Mouse (Mus musculus): Measurements from ENCODE around the gene Atp6v0a1. TPM values are rescaled to one million over a fixed set of nuclear protein-coding genes. Genes with fewer than 3 reads are reported as not detected.
A peak's percentile ranks its signal among the peaks of the same experiment; 100 is the strongest.

The Atp6v0a1 gene
- polyA plus RNA-seq, 1 experiment from 2014 or later: 62.1 TPM

- Histone ChIP-seq H3K4me2 (replicated peaks; ENCODE audit: low read depth) (no peak overlapping the region), H3K9ac (ENCODE audit: low read depth, low read length) (no peak overlapping the region), H3K36me3 (ENCODE audit: control insufficient read depth, insufficient read depth) (0 out of 2 replicates have a peak, but pooled peaks cover 16% of the 10 kb centered on the region), H3K27ac (ENCODE audit: low read depth, low read length) (no peak overlapping the region), H3K4me3 (ENCODE audit: low read depth, low read length) (no peak overlapping the region), H3K9me3 (ENCODE audit: control insufficient read depth) (no peaks in the 10 kb centered on the region), H3K27me3 (replicated peaks; ENCODE audit: control insufficient read depth, insufficient read depth, low read length) (no peaks in the 10 kb centered on the region), H3K4me1 (replicated peaks; ENCODE audit: control insufficient read depth, insufficient read depth, low read length) (peaks cover 15% of the 10 kb centered on the region)
- no peak for TF ChIP-seq CTCF (IDR thresholded peaks at IDR 0.05; ENCODE audit: low read depth)
- 54% methylated on average over 14 of the region's 14 CpGs for WGBS
- ATAC-seq: no peak
Measured at GRCm38 (mm10) chr11:101055418-101055817, 46.2 kb downstream of the Atp6v0a1 start.

DNA sequence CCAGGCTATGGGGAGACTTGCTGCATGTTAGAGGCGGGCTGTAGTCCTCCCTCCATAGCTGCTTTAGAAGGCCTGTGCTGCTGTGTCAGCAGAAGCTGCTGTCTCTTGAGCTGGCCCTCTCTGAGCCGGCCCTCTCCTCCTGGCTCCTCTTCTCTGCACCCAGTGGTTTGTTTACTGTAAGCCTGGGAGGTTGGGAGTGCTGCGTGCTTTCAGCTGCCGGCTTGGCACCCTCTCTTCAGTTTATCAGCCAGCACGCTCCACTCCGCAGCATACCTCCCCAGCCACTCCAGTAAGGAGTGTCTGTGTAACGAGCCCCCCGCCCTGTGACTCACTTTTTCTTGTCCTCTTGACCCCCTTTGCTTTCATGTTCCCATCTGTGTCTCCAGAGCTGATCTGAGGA lies 47.6 kb downstream of the Atp6v0a1 start:
- Histone ChIP-seq H3K9ac (ENCODE audit: low read depth, low read length) (peak overlapping the region; percentile 26; the same call in 1 of the 2 replicates), H3K36me3 (ENCODE audit: control insufficient read depth, insufficient read depth) (peaks cover 15% of the 10 kb centered on the region; the same call in 1 of the 2 replicates), H3K4me3 (ENCODE audit: low read depth, low read length) (no peak overlapping the region), H3K4me1 (replicated peaks; ENCODE audit: control insufficient read depth, insufficient read depth, low read length) (peaks cover 15% of the 10 kb centered on the region), H3K27ac (ENCODE audit: low read depth, low read length) (peak overlapping the region; percentile 71), H3K9me3 (ENCODE audit: control insufficient read depth) (no peaks in the 10 kb centered on the region), H3K4me2 (replicated peaks; ENCODE audit: low read depth) (no peak overlapping the region), H3K27me3 (replicated peaks; ENCODE audit: control insufficient read depth, insufficient read depth, low read length) (no peaks in the 10 kb centered on the region)
- WGBS: 14% methylated on average over 8 of the region's 8 CpGs
- peak; percentile 16; the same call in 1 of the 2 replicates for ATAC-seq
- no peak for TF ChIP-seq CTCF (IDR thresholded peaks at IDR 0.05; ENCODE audit: low read depth)

DNA sequence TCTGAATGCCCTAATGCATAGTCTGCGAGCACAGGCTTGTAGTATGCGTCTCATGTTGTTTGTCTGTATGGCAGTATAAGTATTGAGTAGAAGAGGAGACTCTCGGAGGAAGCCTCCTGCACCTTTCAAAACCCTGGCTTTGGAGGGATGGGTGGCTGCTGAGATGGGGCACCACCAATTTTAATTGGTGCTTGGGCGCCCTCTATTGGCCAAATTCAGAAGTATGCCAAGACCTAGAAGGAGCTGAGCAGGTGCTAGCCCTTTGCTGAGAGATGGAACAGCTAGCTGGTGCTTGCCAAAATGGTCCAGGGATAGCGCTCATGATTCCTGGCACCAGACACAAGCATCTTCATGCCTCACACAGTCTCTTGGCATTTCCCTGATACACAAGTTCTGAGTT lies 48.6 kb downstream of the Atp6v0a1 start:
- ATAC-seq: no peak
- Histone ChIP-seq H3K27me3 (replicated peaks; ENCODE audit: control insufficient read depth, insufficient read depth, low read length) (no peaks in the 10 kb centered on the region), H3K9ac (ENCODE audit: low read depth, low read length) (no peak overlapping the region), H3K36me3 (ENCODE audit: control insufficient read depth, insufficient read depth) (peaks cover 18% of the 10 kb centered on the region), H3K4me2 (replicated peaks; ENCODE audit: low read depth) (no peak overlapping the region), H3K4me3 (ENCODE audit: low read depth, low read length) (no peak overlapping the region), H3K27ac (ENCODE audit: low read depth, low read length) (no peak overlapping the region), H3K4me1 (replicated peaks; ENCODE audit: control insufficient read depth, insufficient read depth, low read length) (peaks cover 16% of the 10 kb centered on the region), H3K9me3 (ENCODE audit: control insufficient read depth) (no peaks in the 10 kb centered on the region)
- WGBS: 23% methylated on average over 5 of the region's 5 CpGs
- TF ChIP-seq CTCF (IDR thresholded peaks at IDR 0.05; ENCODE audit: low read depth): peak; percentile 89

GRCm38 (mm10) chr11:101058726-101059125 lies 49.5 kb downstream of the Atp6v0a1 start:
- H3K9ac ChIP-seq (ENCODE audit: low read depth, low read length): no peak overlapping the region

GRCm38 (mm10) chr11:101059473-101059872 lies 50.2 kb downstream of the Atp6v0a1 start:
- Histone ChIP-seq H3K36me3 (ENCODE audit: control insufficient read depth, insufficient read depth) (peaks cover 18% of the 10 kb centered on the region), H3K4me3 (ENCODE audit: low read depth, low read length) (no peak overlapping the region), H3K4me2 (replicated peaks; ENCODE audit: low read depth) (no peak overlapping the region), H3K4me1 (replicated peaks; ENCODE audit: control insufficient read depth, insufficient read depth, low read length) (peaks cover 27% of the 10 kb centered on the region), H3K27ac (ENCODE audit: low read depth, low read length) (peak overlapping the region; percentile 71), H3K9me3 (ENCODE audit: control insufficient read depth) (no peaks in the 10 kb centered on the region), H3K9ac (ENCODE audit: low read depth, low read length) (no peak overlapping the region), H3K27me3 (replicated peaks; ENCODE audit: control insufficient read depth, insufficient read depth, low read length) (no peaks in the 10 kb centered on the region)
- ATAC-seq: no peak
- TF ChIP-seq CTCF (IDR thresholded peaks at IDR 0.05; ENCODE audit: low read depth): no peak
- 78% methylated on average over 10 of the region's 10 CpGs for WGBS

More at GRCm38 (mm10) chr11:101058726-101059125, 49.5 kb downstream of the Atp6v0a1 start:
- Histone ChIP-seq H3K27me3 (replicated peaks; ENCODE audit: control insufficient read depth, insufficient read depth, low read length) (no peaks in the 10 kb centered on the region), H3K27ac (ENCODE audit: low read depth, low read length) (peak overlapping the region; percentile 21; the same call in 1 of the 2 replicates), H3K4me2 (replicated peaks; ENCODE audit: low read depth) (no peak overlapping the region), H3K4me1 (replicated peaks; ENCODE audit: control insufficient read depth, insufficient read depth, low read length) (peaks cover 24% of the 10 kb centered on the region), H3K36me3 (ENCODE audit: control insufficient read depth, insufficient read depth) (peaks cover 18% of the 10 kb centered on the region), H3K4me3 (ENCODE audit: low read depth, low read length) (no peak overlapping the region), H3K9me3 (ENCODE audit: control insufficient read depth) (no peaks in the 10 kb centered on the region)
- WGBS: 36% methylated on average over 5 of the region's 5 CpGs
- no peak for TF ChIP-seq CTCF (IDR thresholded peaks at IDR 0.05; ENCODE audit: low read depth)
- ATAC-seq: no peak

GRCm38 (mm10) chr11:101060126-101060525 lies 50.9 kb downstream of the Atp6v0a1 start:
- H3K4me1 ChIP-seq (replicated peaks; ENCODE audit: control insufficient read depth, insufficient read depth, low read length): peaks cover 27% of the 10 kb centered on the region
- 56% methylated on average over 8 of the region's 8 CpGs for WGBS
- peaks cover 18% of the 10 kb centered on the region for H3K36me3 ChIP-seq (ENCODE audit: control insufficient read depth, insufficient read depth)
- H3K4me2 ChIP-seq (replicated peaks; ENCODE audit: low read depth): no peak overlapping the region
- ATAC-seq: no peak
- no peak overlapping the region for H3K9ac ChIP-seq (ENCODE audit: low read depth, low read length)
- no peaks in the 10 kb centered on the region for H3K27me3 ChIP-seq (replicated peaks; ENCODE audit: control insufficient read depth, insufficient read depth, low read length)
- peak overlapping the region; percentile 71 for H3K27ac ChIP-seq (ENCODE audit: low read depth, low read length)
- no peaks in the 10 kb centered on the region for H3K9me3 ChIP-seq (ENCODE audit: control insufficient read depth)
- H3K4me3 ChIP-seq (ENCODE audit: low read depth, low read length): no peak overlapping the region
- no peak for TF ChIP-seq CTCF (IDR thresholded peaks at IDR 0.05; ENCODE audit: low read depth)

- Histone ChIP-seq H3K9me3 (ENCODE audit: control insufficient read depth) (no peaks in the 10 kb centered on the region), H3K4me3 (ENCODE audit: low read depth, low read length) (no peak overlapping the region), H3K9ac (ENCODE audit: low read depth, low read length) (no peak overlapping the region), H3K4me1 (replicated peaks; ENCODE audit: control insufficient read depth, insufficient read depth, low read length) (peaks cover 28% of the 10 kb centered on the region), H3K27me3 (replicated peaks; ENCODE audit: control insufficient read depth, insufficient read depth, low read length) (no peaks in the 10 kb centered on the region), H3K27ac (ENCODE audit: low read depth, low read length) (no peak overlapping the region), H3K4me2 (replicated peaks; ENCODE audit: low read depth) (no peak overlapping the region), H3K36me3 (ENCODE audit: control insufficient read depth, insufficient read depth) (peaks cover 12% of the 10 kb centered on the region)
- 84% methylated on average over 5 of the region's 5 CpGs for WGBS
- no peak for TF ChIP-seq CTCF (IDR thresholded peaks at IDR 0.05; ENCODE audit: low read depth)
- no peak for ATAC-seq
Measured at GRCm38 (mm10) chr11:101061049-101061448, 51.8 kb downstream of the Atp6v0a1 start.

All from intestine, postnatal 0 days (tissue).